Mouse (Mus musculus) kidney, embryonic 15.5 days (tissue): Measurements from ENCODE around the gene Tada2a. TPM values are rescaled to one million over a fixed set of nuclear protein-coding genes. Genes with fewer than 3 reads are reported as not detected.

Source experiments
- ATAC-seq: fragments of 200-750 bp; cut with Nextera tagmentation; replicated peaks from 2 replicates; pipeline ENCODE4 v1.8.0; 2017; ENCODE audit warnings: moderate TSS enrichment; ENCODE audit not compliant: low FRiP score
- H3K27ac ChIP-seq: fragments of 300-500 bp; sonication (generic); 2 replicates; pipeline ENCODE4 v1.5.1; 2015; ENCODE audit warnings: mild to moderate bottlenecking, inconsistent platforms
- H3K27me3 ChIP-seq: fragments of 300-500 bp; sonication (generic); 2 replicates; pipeline ENCODE4 v1.6.1; 2015; ENCODE audit warnings: inconsistent platforms
- H3K36me3 ChIP-seq: fragments of 300-500 bp; sonication (generic); 2 replicates; pipeline ENCODE4 v1.6.1; 2015; ENCODE audit warnings: inconsistent platforms
- H3K4me1 ChIP-seq: fragments of 300-500 bp; sonication (generic); 2 replicates; pipeline ENCODE4 v1.6.1; 2015; ENCODE audit warnings: inconsistent platforms
- H3K4me2 ChIP-seq: fragments of 300-500 bp; sonication (generic); 2 replicates; pipeline ENCODE4 v1.6.1; 2015; ENCODE audit warnings: moderate library complexity, mild to moderate bottlenecking, inconsistent platforms
- H3K4me3 ChIP-seq: fragments of 300-500 bp; sonication (generic); replicated peaks from 2 replicates; pipeline ENCODE4 v1.5.1; 2015; ENCODE audit warnings: mild to moderate bottlenecking, inconsistent platforms
- H3K9ac ChIP-seq: fragments of 300-500 bp; sonication (generic); 2 replicates; pipeline ENCODE4 v1.6.1; 2015; ENCODE audit warnings: mild to moderate bottlenecking, inconsistent platforms
- H3K9me3 ChIP-seq: fragments of 300-500 bp; sonication (generic); replicated peaks from 2 replicates; pipeline ENCODE4 v1.6.1; 2016; ENCODE audit warnings: inconsistent platforms
- WGBS: fragments of 180-500 bp; shearing (Covaris S2); methylation state at CpG from one replicate; pipeline ENCODE4 v1.1.7; 2015; ENCODE audit warnings: mixed read lengths; 5-methylcytosine and 5-hydroxymethylcytosine counted together
- polyA plus RNA-seq: library from polyadenylated mRNA; unstranded; fragments of >200 nt; fragmentation: Nextera tagmentation; extraction: Ambion mirVana; gene quantifications from 2 replicates; pipeline ENCODE4 v1.2.1, GENCODE M21; 2015

Tada2a gene
- polyA plus RNA-seq, 1 experiment from 2014 or later = 34.6 TPM

GRCm38 (mm10) chr11:84101182-84101581, 28.2 kb downstream of the Tada2a start:
- no peak overlapping the region for H3K9ac ChIP-seq
- H3K27me3 ChIP-seq = no peaks in the 10 kb centered on the region
- H3K9me3 ChIP-seq = no peaks in the 10 kb centered on the region
- no peaks in the 10 kb centered on the region for H3K4me1 ChIP-seq
- no peak overlapping the region for H3K27ac ChIP-seq
- H3K4me2 ChIP-seq = no peak overlapping the region
- H3K4me3 ChIP-seq = no peak overlapping the region
- H3K36me3 ChIP-seq = peaks cover 95% of the 10 kb centered on the region
- ATAC-seq = no peak

DNA sequence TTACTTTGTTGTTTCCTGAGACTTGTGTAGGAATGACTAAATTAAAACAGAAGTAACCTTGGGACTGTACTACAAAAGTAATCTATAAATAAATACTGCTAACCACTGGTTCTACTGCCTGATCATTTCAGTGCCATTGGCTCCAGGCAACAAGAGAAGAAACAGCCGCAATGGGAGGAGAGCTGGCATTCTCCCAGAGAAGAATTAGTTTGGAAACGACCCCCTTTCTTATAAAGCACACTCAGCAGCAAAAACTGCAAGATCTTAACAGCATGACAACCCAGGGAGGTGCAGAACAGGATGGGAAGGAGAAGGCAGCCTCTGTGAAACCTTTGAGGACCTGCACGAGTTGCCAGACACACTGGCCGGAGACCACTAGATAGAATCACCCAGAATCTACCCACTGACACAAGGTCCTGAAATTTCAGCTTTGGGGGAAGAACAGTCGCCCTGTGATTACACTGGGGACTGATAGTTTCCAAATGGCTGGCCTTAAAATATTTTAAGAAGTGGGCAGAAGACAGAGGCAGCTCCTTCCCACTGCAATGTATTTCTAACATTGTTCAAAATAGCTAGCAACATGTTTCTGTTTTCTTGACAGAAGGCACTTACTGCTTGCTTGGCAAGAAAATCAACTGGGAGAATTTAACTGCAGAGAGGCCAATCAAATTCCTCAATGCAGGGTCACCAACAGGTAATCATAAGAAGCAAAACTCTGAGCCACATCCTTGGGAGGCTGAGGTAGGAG, 32.0 kb downstream of the Tada2a start:
- H3K9ac ChIP-seq = no peak overlapping the region
- peaks cover 79% of the 10 kb centered on the region for H3K36me3 ChIP-seq
- H3K4me2 ChIP-seq = no peak overlapping the region
- ATAC-seq = no peak
- H3K4me1 ChIP-seq = no peaks in the 10 kb centered on the region
- no peak overlapping the region for H3K4me3 ChIP-seq
- H3K27me3 ChIP-seq = no peaks in the 10 kb centered on the region
- H3K9me3 ChIP-seq = no peaks in the 10 kb centered on the region
- WGBS = 88% methylated on average over 5 of the region's 5 CpGs
- H3K27ac ChIP-seq = no peak overlapping the region

GRCm38 (mm10) chr11:84095084-84095483, 34.3 kb downstream of the Tada2a start:
- Histone ChIP-seq H3K27ac (no peak overlapping the region), H3K4me2 (no peak overlapping the region), H3K36me3 (peaks cover 78% of the 10 kb centered on the region), H3K4me3 (no peak overlapping the region), H3K9me3 (no peaks in the 10 kb centered on the region), H3K27me3 (no peaks in the 10 kb centered on the region), H3K4me1 (no peaks in the 10 kb centered on the region), H3K9ac (no peak overlapping the region)
- WGBS = 82% methylated on average over 4 of the region's 4 CpGs
- no peak for ATAC-seq

GRCm38 (mm10) chr11:84090572-84090971, 38.8 kb downstream of the Tada2a start:
- Histone ChIP-seq H3K9ac (no peak overlapping the region), H3K27me3 (no peaks in the 10 kb centered on the region), H3K4me1 (no peaks in the 10 kb centered on the region), H3K36me3 (peaks cover 76% of the 10 kb centered on the region), H3K4me3 (no peak overlapping the region), H3K9me3 (no peaks in the 10 kb centered on the region), H3K4me2 (no peak overlapping the region), H3K27ac (no peak overlapping the region)
- no peak for ATAC-seq
- 87% methylated on average over 8 of the region's 8 CpGs for WGBS

DNA sequence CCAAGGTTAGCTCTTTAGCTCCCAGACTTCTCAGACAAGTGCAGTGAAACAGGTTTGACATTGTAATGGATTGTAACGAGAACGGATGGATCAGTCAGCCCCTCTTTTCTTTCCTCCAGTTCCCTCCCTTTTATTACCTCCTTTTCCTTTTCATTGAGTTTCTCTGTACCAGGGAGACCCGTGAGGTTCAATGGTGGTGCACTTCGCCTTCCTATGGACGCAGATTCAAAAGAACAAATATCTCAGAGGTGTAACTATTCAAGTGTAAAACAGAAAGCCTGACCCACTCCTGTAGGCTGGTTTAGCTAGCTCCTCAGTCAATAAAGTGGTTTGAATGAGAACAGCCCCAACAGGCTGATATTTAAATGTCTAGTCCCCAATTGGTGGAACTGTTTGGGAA, 47.5 kb downstream of the Tada2a start:
- Histone ChIP-seq H3K36me3 (peaks cover 71% of the 10 kb centered on the region), H3K4me2 (no peak overlapping the region), H3K4me1 (no peaks in the 10 kb centered on the region), H3K9ac (no peak overlapping the region), H3K4me3 (no peak overlapping the region), H3K27ac (no peak overlapping the region), H3K27me3 (no peaks in the 10 kb centered on the region), H3K9me3 (no peaks in the 10 kb centered on the region)
- ATAC-seq = no peak
- 85% methylated on average over 5 of the region's 5 CpGs for WGBS

DNA sequence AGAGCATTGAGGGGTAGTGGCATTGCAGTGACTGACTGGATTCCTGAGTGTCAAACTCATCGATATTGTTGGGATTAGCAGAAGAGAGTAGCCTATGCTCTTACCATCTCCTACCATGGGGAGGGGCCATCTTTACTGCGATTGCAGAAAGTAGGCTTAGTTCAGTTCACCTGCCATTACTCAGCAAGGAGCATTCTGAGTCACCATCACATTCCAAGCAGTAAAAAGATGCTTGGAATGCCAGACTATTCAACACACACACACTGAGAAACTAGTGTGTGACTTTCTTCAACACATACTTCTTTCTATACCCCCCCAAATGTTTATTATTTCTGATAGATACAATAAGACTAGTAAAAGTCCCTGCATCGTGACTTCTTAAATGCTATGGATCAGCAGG, 49.1 kb downstream of the Tada2a start:
- Histone ChIP-seq H3K4me1 (no peaks in the 10 kb centered on the region), H3K9ac (no peak overlapping the region), H3K4me2 (no peak overlapping the region), H3K4me3 (no peak overlapping the region), H3K9me3 (no peaks in the 10 kb centered on the region), H3K36me3 (peaks cover 62% of the 10 kb centered on the region), H3K27me3 (no peaks in the 10 kb centered on the region), H3K27ac (0 out of 2 replicates have a peak overlapping the region, but pooled peaks have one; percentile 69)
- ATAC-seq = no peak
- 86% methylated on average over 3 of the region's 3 CpGs for WGBS

DNA sequence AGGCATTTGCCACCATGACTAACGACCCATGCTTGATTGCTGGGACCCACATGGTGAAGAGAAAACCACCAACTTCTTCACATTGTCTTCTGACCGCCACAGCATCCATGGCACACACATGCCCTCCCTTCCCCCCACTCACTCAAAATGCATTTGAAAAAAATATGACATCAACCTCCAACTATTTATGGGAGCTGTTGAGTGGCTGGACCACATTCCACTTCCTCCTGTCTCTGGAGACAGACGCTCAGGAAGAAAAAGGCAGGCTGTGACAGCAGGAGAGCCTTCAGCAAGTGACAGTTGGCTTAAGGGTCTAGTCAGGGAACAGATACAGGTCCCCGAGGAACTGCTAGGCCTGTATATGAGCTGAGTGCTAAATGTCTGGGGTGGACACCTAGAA, 49.5 kb downstream of the Tada2a start:
- no peak for ATAC-seq
- 77% methylated on average over 4 of the region's 4 CpGs for WGBS

GRCm38 (mm10) chr11:84079361-84079760, 50.0 kb downstream of the Tada2a start:
- H3K27ac ChIP-seq = peak overlapping the region; percentile 69

More for the DNA sequence above, 49.5 kb downstream of the Tada2a start:
- no peak overlapping the region for H3K4me3 ChIP-seq
- peaks cover 60% of the 10 kb centered on the region for H3K36me3 ChIP-seq
- no peaks in the 10 kb centered on the region for H3K9me3 ChIP-seq
- H3K27ac ChIP-seq = peak overlapping the region; percentile 69
- no peaks in the 10 kb centered on the region for H3K27me3 ChIP-seq
- no peak overlapping the region for H3K9ac ChIP-seq
- no peaks in the 10 kb centered on the region for H3K4me1 ChIP-seq
- no peak overlapping the region for H3K4me2 ChIP-seq

DNA sequence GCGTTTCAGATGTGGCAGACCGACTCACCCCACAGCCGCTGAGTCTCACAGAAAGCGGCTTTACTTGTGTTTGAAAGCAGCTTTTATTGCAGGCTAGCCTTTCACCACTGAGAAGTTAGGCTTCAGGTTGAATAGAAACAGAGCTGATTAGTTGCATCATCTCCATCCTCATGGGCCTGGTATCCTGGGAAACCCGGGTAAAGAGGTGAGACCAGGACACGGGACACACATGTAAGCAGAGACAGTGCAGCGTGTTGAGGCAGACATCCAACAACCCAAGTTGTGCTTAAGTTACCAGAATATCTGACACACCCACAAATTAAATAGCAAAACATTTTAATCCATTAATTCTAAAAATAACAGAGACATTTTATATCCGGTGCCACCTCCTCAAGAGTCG, 50.8 kb downstream of the Tada2a start:
- peak overlapping the region; percentile 64 for H3K27ac ChIP-seq
- H3K9ac ChIP-seq = no peak overlapping the region
- no peak for ATAC-seq
- H3K9me3 ChIP-seq = no peaks in the 10 kb centered on the region
- no peak overlapping the region for H3K4me2 ChIP-seq
- H3K36me3 ChIP-seq = peaks cover 48% of the 10 kb centered on the region
- no peaks in the 10 kb centered on the region for H3K27me3 ChIP-seq
- 88% methylated on average over 9 of the region's 9 CpGs for WGBS
- H3K4me1 ChIP-seq = peaks cover 11% of the 10 kb centered on the region
- no peak overlapping the region for H3K4me3 ChIP-seq

More at GRCm38 (mm10) chr11:84079361-84079760, 50.0 kb downstream of the Tada2a start:
- no peak overlapping the region for H3K4me2 ChIP-seq
- no peaks in the 10 kb centered on the region for H3K9me3 ChIP-seq
- 86% methylated on average over 11 of the region's 11 CpGs for WGBS
- H3K4me3 ChIP-seq = no peak overlapping the region
- peaks cover 3% of the 10 kb centered on the region for H3K4me1 ChIP-seq
- ATAC-seq = 0 out of 2 replicates have a peak, but pooled peaks have one; percentile 33
- H3K9ac ChIP-seq = no peak overlapping the region
- no peaks in the 10 kb centered on the region for H3K27me3 ChIP-seq
- H3K36me3 ChIP-seq = peaks cover 55% of the 10 kb centered on the region

- Histone ChIP-seq H3K4me2 (no peak overlapping the region), H3K4me3 (no peak overlapping the region), H3K27ac (no peak overlapping the region), H3K27me3 (no peaks in the 10 kb centered on the region), H3K9me3 (no peaks in the 10 kb centered on the region), H3K36me3 (peaks cover 36% of the 10 kb centered on the region), H3K4me1 (peaks cover 22% of the 10 kb centered on the region), H3K9ac (no peak overlapping the region)
- 64% methylated on average over 2 of the region's 2 CpGs for WGBS
- ATAC-seq = no peak
Measured at GRCm38 (mm10) chr11:84077008-84077407, 52.4 kb downstream of the Tada2a start.

DNA sequence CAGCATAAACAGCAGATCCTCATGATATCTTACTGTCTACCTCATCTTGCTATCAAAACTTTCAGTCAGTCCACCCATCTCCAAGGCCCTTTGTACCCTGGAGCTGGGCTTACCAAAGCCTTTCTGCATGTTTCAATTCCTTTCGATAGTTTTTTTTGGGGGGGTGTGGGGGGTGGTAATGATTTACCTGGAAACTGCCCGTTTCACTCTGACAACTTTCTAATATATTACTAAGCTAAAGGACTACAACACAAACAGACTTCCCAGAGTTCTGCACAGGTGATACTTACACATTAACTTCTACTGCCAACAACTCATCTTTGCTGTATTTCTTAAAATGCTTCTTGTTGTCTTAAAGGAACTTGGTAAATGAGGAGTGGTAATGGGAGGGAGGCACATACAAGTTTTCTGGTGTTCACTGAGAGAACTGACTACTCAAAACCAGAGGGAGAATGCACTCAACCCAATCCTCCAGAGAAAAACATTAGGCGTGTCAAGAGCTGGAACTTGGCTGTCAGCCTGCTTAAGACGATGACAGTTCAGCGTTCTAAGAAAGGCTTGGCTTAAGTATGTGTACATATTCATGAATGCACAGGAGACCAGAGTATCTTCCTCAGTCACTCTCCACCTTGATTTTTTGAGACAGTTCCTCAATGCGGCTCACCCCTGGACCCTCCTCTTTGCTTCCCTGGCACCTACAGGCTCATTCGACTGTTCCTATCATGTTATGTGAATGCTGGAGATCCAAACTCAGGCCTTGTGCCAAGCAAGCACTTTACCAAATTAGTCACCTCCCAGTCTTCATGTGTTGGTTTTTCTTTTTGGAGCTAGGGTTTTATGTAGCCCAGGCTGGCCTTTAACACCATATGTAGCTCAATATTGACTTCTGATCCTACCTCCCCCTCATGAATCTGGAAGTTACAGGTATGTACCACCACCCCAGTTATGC, 55.3 kb downstream of the Tada2a start:
- H3K4me1 ChIP-seq = peaks cover 26% of the 10 kb centered on the region
- no peak overlapping the region for H3K9ac ChIP-seq
- WGBS = 58% methylated on average over 7 of the region's 7 CpGs
- H3K9me3 ChIP-seq = no peaks in the 10 kb centered on the region
- peaks cover 8% of the 10 kb centered on the region for H3K27me3 ChIP-seq
- no peak overlapping the region for H3K4me3 ChIP-seq
- peak overlapping the region; percentile 27 for H3K4me2 ChIP-seq
- peak overlapping the region; percentile 84 for H3K27ac ChIP-seq
- peaks cover 10% of the 10 kb centered on the region for H3K36me3 ChIP-seq
- peak; percentile 52; the same call in 1 of the 2 replicates for ATAC-seq
